Mouse (Mus musculus) heart, embryonic 12.5 days (tissue): ENCODE measurements around the gene Gm21830. TPM values are rescaled to one million over a fixed set of nuclear protein-coding genes. Genes with fewer than 3 reads are reported as not detected.
"Not testable (repeated sequence)": the region's sequence is repeated elsewhere in the genome, so short reads cannot be mapped to it uniquely, and the experiment has no call there.

Experiments used
- ATAC-seq: fragments of 200-750 bp; cut with Nextera tagmentation; 2 replicates; pipeline ENCODE4 v1.8.0; 2017; ENCODE audit warnings: moderate TSS enrichment, moderate library complexity; ENCODE audit not compliant: insufficient number of reproducible peaks, low FRiP score
- H3K27ac ChIP-seq: fragments of 300-500 bp; sonication (generic); 2 replicates; pipeline ENCODE4 v1.5.1; 2016; ENCODE audit warnings: mild to moderate bottlenecking, moderate library complexity; ENCODE audit not compliant: poor library complexity, severe bottlenecking
- H3K27me3 ChIP-seq: fragments of 300-500 bp; sonication (generic); replicated peaks from 2 replicates; pipeline ENCODE4 v1.6.1; 2016; ENCODE audit warnings: mild to moderate bottlenecking, moderate library complexity
- H3K36me3 ChIP-seq: fragments of 300-500 bp; sonication (generic); 2 replicates; pipeline ENCODE4 v1.6.1; 2016; ENCODE audit warnings: mild to moderate bottlenecking, moderate library complexity
- H3K4me1 ChIP-seq: fragments of 300-500 bp; sonication (generic); replicated peaks from 2 replicates; pipeline ENCODE4 v1.6.1; 2016; ENCODE audit warnings: mild to moderate bottlenecking
- H3K4me2 ChIP-seq: fragments of 300-500 bp; sonication (generic); 2 replicates; pipeline ENCODE4 v1.6.1; 2016; ENCODE audit warnings: mild to moderate bottlenecking, moderate library complexity
- H3K4me3 ChIP-seq: fragments of 300-500 bp; sonication (generic); 2 replicates; pipeline ENCODE4 v1.5.1; 2016; ENCODE audit warnings: mild to moderate bottlenecking
- H3K9ac ChIP-seq: fragments of 300-500 bp; sonication (generic); 2 replicates; pipeline ENCODE4 v1.6.1; 2016; ENCODE audit warnings: mild to moderate bottlenecking, moderate library complexity
- H3K9me3 ChIP-seq: fragments of 300-500 bp; sonication (generic); replicated peaks from 2 replicates; pipeline ENCODE4 v1.6.1; 2016; ENCODE audit warnings: mild to moderate bottlenecking, moderate library complexity
- WGBS: fragments of 180-500 bp; shearing (Covaris S2); methylation state at CpG from one replicate; pipeline ENCODE4 v1.1.7; 2016; 5-methylcytosine and 5-hydroxymethylcytosine counted together
- polyA plus RNA-seq: library from polyadenylated mRNA; unstranded; fragments of >200 nt; fragmentation: Nextera tagmentation; extraction: Ambion mirVana; gene quantifications from 2 replicates; pipeline ENCODE4 v1.2.1, GENCODE M21; 2016

Gene Gm21830
- polyA plus RNA-seq, result not detected in 2 replicates

DNA sequence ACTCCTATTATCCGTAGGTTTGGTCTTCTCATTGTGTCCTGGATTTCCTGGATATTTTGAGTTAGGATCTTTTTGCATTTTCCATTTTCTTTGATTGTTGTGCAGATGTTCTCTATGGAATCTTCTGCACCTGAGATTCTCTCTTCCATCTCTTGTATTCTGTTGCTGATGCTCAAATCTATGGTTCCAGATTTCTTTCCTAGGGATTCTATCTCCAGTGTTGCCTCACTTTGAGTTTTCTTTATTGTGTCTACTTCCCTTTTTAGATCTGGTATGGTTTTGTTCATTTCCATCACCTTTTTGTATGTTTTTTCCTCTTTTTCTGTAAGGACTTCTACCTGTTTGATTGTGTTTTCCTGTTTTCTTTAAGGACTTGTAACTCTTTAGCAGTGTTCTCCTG, at the start of gene Gm21830:
Gm21830 (plus strand) TSS at position 301 of the 400 bp plus-strand sequence.
- H3K4me1 ChIP-seq, H3K27ac ChIP-seq, H3K9me3 ChIP-seq, ATAC-seq, H3K9ac ChIP-seq, H3K4me2 ChIP-seq, H3K27me3 ChIP-seq, H3K36me3 ChIP-seq, H3K4me3 ChIP-seq: not testable (repeated sequence)
- WGBS, result no CpG with 5 or more reads among the region's 1 CpGs

DNA sequence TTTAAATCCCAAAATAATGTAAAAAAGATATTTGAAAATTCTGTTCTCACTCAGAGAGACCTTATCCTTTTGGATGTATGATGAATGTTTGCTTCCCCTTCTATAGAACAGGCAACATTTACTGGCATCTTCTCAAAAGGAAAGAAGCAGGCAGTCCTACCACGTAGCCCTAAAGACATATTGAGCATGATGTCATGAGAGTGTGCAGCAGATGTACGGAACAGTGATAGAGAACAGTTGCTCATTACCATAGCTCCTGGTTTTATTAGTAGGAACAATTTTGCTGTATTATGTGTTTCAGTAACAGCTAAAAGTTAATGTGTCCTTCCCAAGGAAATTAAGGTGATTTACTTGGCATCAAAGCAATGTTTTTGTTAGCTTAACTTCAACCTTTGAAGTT, 49.0 kb upstream of the Gm21830 start:
- WGBS, result 73% methylated on average over 2 of the region's 2 CpGs
- no peaks in the 10 kb centered on the region for H3K27me3 ChIP-seq
- no peaks in the 10 kb centered on the region for H3K4me1 ChIP-seq
- no peaks in the 10 kb centered on the region for H3K36me3 ChIP-seq
- H3K27ac ChIP-seq, result no peak overlapping the region
- no peaks in the 10 kb centered on the region for H3K9me3 ChIP-seq
- ATAC-seq, result no peak
- no peak overlapping the region for H3K4me2 ChIP-seq
- H3K4me3 ChIP-seq, result no peak overlapping the region
- H3K9ac ChIP-seq, result no peak overlapping the region

DNA sequence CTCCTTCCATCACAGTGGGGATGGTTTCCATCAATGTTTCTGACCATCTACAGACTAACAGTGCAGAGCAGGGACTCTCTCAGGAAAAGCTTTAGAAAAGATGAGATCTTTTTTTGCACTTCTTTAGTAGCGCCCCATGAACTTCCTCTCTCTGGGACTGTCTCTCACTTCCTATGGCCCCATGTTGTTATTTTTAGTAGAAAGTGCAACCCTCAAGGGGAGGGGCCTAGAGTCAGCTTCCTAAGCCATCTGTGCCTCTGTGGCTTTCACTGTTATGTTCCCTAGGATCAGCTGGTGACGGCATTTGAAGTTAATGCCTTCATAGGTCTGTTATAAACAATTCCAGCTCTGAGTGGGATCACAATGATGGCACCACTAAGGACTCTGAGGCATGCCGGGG, 35.0 kb upstream of the Gm21830 start:
- Histone ChIP-seq H3K27me3 (no peaks in the 10 kb centered on the region), H3K36me3 (no peaks in the 10 kb centered on the region), H3K9ac (no peak overlapping the region), H3K4me1 (no peaks in the 10 kb centered on the region), H3K9me3 (no peaks in the 10 kb centered on the region), H3K27ac (no peak overlapping the region), H3K4me2 (no peak overlapping the region), H3K4me3 (no peak overlapping the region)
- ATAC-seq, result no peak
- WGBS, result 58% methylated on average over 3 of the region's 3 CpGs

GRCm38 (mm10) chr2:67420853-67421252, 7.3 kb downstream of the Gm21830 start:
- no peak for ATAC-seq
- H3K9me3 ChIP-seq, result no peaks in the 10 kb centered on the region
- no peak overlapping the region for H3K27ac ChIP-seq
- H3K36me3 ChIP-seq, result no peaks in the 10 kb centered on the region
- no peak overlapping the region for H3K4me2 ChIP-seq
- H3K4me1 ChIP-seq, result no peaks in the 10 kb centered on the region
- H3K9ac ChIP-seq, result no peak overlapping the region
- H3K4me3 ChIP-seq, result no peak overlapping the region
- H3K27me3 ChIP-seq, result no peaks in the 10 kb centered on the region

DNA sequence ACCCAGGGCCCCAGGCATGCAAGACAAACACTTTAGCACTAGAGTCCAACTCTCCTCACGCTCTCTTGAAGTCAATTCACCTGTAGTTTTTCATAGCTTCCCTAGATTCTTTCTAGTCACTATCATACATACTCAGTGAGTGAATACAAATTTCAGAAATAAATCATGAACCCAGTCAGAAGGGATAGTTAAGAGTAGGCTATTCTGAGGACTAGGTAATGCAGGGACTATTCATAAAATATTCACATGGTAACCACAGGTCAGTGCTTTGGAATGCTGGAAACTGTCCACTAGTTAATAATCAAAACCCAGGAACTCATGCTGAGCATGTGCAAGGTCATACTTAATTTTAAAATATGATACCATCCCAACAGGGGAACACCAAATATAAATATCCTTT, 9.3 kb downstream of the Gm21830 start:
- H3K36me3 ChIP-seq, result no peaks in the 10 kb centered on the region
- H3K4me1 ChIP-seq, result no peaks in the 10 kb centered on the region
- H3K4me2 ChIP-seq, result no peak overlapping the region
- H3K27me3 ChIP-seq, result no peaks in the 10 kb centered on the region
- H3K27ac ChIP-seq, result no peak overlapping the region
- H3K4me3 ChIP-seq, result no peak overlapping the region
- no peaks in the 10 kb centered on the region for H3K9me3 ChIP-seq
- WGBS, result 71% methylated on average over 1 of the region's 1 CpGs
- no peak overlapping the region for H3K9ac ChIP-seq
- ATAC-seq, result no peak

GRCm38 (mm10) chr2:67433081-67433480, 19.6 kb downstream of the Gm21830 start, which contains the start of gene Gm26727:
Gene Gm26727 (minus strand): TSS chr2:67433181.
- Histone ChIP-seq H3K4me3 (no peak within 1 kb of the TSS), H3K4me1 (no peaks in the 10 kb centered on the region), H3K4me2 (no peak within 1 kb of the TSS), H3K9ac (no peak within 1 kb of the TSS), H3K27ac (no peak within 1 kb of the TSS), H3K36me3 (no peaks in the 10 kb centered on the region), H3K27me3 (no peaks in the 10 kb centered on the region), H3K9me3 (no peaks in the 10 kb centered on the region)
- WGBS, result 53% methylated on average over 2 of the region's 2 CpGs
- ATAC-seq, result no peak

- no peak for ATAC-seq
These were observed 24.8 kb downstream of the Gm21830 start for GRCm38 (mm10) chr2:67438309-67438708.

GRCm38 (mm10) chr2:67445780-67446179, 32.3 kb downstream of the Gm21830 start, which contains the start of gene Xirp2:
Gene Xirp2 (plus strand): TSS chr2:67446002.
- no peak for ATAC-seq

More at GRCm38 (mm10) chr2:67438309-67438708, 24.8 kb downstream of the Gm21830 start:
- Histone ChIP-seq H3K36me3 (no peaks in the 10 kb centered on the region), H3K4me1 (no peaks in the 10 kb centered on the region), H3K27me3 (no peaks in the 10 kb centered on the region), H3K9me3 (no peaks in the 10 kb centered on the region), H3K4me3 (no peak overlapping the region), H3K27ac (no peak overlapping the region), H3K4me2 (no peak overlapping the region), H3K9ac (no peak overlapping the region)
- 53% methylated on average over 8 of the region's 8 CpGs for WGBS

DNA sequence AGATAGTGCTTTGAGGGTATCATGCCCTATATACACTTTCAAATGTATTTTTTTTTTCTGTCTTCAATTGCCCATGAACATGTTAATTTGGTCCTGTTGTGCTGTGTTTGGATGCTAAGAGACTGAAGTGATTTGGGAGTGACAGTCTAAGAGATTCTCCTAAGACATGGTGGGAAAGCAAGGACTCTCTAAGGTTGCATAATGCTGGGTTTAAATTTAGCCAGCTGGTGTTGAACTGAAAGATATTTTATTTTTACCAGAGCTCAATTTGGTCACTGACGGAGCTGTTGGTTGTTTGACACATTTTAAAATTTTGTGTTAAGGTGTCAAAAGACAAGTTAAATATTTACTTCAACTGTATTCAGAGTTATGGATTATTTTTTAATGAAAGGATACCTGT, 33.2 kb downstream of the Gm21830 start:
- ATAC-seq, result no peak
- Histone ChIP-seq H3K36me3 (no peaks in the 10 kb centered on the region), H3K4me1 (no peaks in the 10 kb centered on the region), H3K9ac (no peak overlapping the region), H3K27me3 (no peaks in the 10 kb centered on the region), H3K4me3 (no peak overlapping the region), H3K4me2 (no peak overlapping the region), H3K9me3 (no peaks in the 10 kb centered on the region), H3K27ac (no peak overlapping the region)
- 59% methylated on average over 1 of the region's 1 CpGs for WGBS

More at GRCm38 (mm10) chr2:67445780-67446179, 32.3 kb downstream of the Gm21830 start, which contains the start of gene Xirp2:
- 56% methylated on average over 3 of the region's 3 CpGs for WGBS
- no peak within 1 kb of the TSS for H3K27ac ChIP-seq
- H3K27me3 ChIP-seq, result no peaks in the 10 kb centered on the region
- no peaks in the 10 kb centered on the region for H3K36me3 ChIP-seq
- H3K9ac ChIP-seq, result no peak within 1 kb of the TSS
- H3K4me3 ChIP-seq, result no peak within 1 kb of the TSS
- no peaks in the 10 kb centered on the region for H3K9me3 ChIP-seq
- H3K4me1 ChIP-seq, result no peaks in the 10 kb centered on the region
- no peak within 1 kb of the TSS for H3K4me2 ChIP-seq

GRCm38 (mm10) chr2:67447206-67447605, 33.7 kb downstream of the Gm21830 start:
- Histone ChIP-seq H3K4me3 (no peak overlapping the region), H3K4me2 (no peak overlapping the region), H3K36me3 (no peaks in the 10 kb centered on the region)

GRCm38 (mm10) chr2:67460857-67461256, 47.3 kb downstream of the Gm21830 start:
- H3K4me3 ChIP-seq, result no peak overlapping the region
- no peak overlapping the region for H3K9ac ChIP-seq
- no peak overlapping the region for H3K4me2 ChIP-seq
- no peaks in the 10 kb centered on the region for H3K36me3 ChIP-seq
- no peaks in the 10 kb centered on the region for H3K27me3 ChIP-seq
- ATAC-seq, result no peak
- WGBS, result 59% methylated on average over 3 of the region's 3 CpGs
- no peaks in the 10 kb centered on the region for H3K4me1 ChIP-seq
- H3K9me3 ChIP-seq, result no peaks in the 10 kb centered on the region
- H3K27ac ChIP-seq, result no peak overlapping the region

More at GRCm38 (mm10) chr2:67447206-67447605, 33.7 kb downstream of the Gm21830 start:
- H3K27me3 ChIP-seq, result no peaks in the 10 kb centered on the region
- H3K4me1 ChIP-seq, result no peaks in the 10 kb centered on the region
- no peaks in the 10 kb centered on the region for H3K9me3 ChIP-seq
- no peak overlapping the region for H3K9ac ChIP-seq
- 70% methylated on average over 12 of the region's 12 CpGs for WGBS
- no peak overlapping the region for H3K27ac ChIP-seq
- ATAC-seq, result no peak

DNA sequence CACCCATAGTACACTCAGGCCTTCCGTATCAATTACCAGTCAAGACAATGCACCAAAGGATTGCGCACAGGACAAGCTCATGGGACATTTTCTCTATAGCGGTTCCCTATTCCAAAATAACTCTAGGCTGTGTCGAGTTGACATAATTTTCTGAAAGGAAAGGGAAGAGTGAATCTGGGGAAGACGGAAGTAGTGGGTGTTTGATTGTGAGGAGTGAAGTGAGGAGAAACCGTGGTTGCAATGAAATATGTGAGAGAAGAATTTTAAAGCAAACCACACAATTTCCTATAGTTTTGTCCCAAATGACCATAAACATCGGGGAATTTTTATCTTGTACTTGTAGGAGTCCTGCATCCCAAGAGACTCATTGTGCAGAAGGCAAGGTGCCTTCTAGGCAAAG, 53.5 kb downstream of the Gm21830 start:
- H3K4me2 ChIP-seq, result no peak overlapping the region
- H3K9ac ChIP-seq, result no peak overlapping the region
- H3K9me3 ChIP-seq, result no peaks in the 10 kb centered on the region
- no peak overlapping the region for H3K27ac ChIP-seq
- H3K36me3 ChIP-seq, result no peaks in the 10 kb centered on the region
- WGBS, result 79% methylated on average over 7 of the region's 7 CpGs
- no peak for ATAC-seq
- H3K27me3 ChIP-seq, result no peaks in the 10 kb centered on the region
- H3K4me3 ChIP-seq, result no peak overlapping the region
- H3K4me1 ChIP-seq, result no peaks in the 10 kb centered on the region
